Mouse (Mus musculus) lung, postnatal 36 days (tissue): ENCODE results near the gene Olfr952.

Experiments used
- DNase-seq: peaks from one replicate; pipeline ENCODE4 v3.0.0; 2022; ENCODE audit warnings: mixed read lengths

The Olfr952 gene

GRCm38 (mm10) chr9:39427048-39427447 is at the start of gene Olfr952:
TSS of gene Olfr952 (minus strand) at chr9:39427148.
- DNase-seq = no peak

GRCm38 (mm10) chr9:39471844-39472243 is 44.9 kb upstream of the Olfr952 start, which contains the start of gene Olfr955:
TSS of gene Olfr955 (minus strand) at chr9:39471944.
- DNase-seq = no peak

GRCm38 (mm10) chr9:39456401-39456800 is 29.5 kb upstream of the Olfr952 start, which contains the start of gene Olfr954:
TSS of gene Olfr954 (plus strand) at chr9:39456701.
- DNase-seq = no peak

GRCm38 (mm10) chr9:39387110-39387509 is 39.8 kb downstream of the Olfr952 start, which contains the start of gene Olfr951:
TSS of gene Olfr951 (plus strand) at chr9:39387410.
- no peak for DNase-seq
